Mouse (Mus musculus): Measurements from ENCODE around the gene Osbpl5.

DNA sequence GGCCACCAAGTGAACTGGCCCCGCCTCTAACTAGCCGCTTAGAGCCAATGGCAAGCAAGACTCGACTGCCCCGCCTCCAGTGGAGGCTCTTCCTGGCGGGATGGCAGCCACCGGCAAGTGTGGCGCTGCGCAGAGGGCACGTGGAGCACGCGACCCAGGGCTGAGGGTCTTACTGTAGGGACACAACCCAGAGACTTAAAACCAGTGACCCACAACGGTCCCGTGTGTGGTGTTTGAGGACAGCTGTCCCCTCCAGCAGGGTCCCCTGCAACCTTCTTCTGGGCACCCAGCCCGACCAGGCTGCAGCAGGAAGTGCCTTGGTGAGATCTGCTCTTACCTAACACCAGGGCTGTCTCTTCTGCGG lies 224 bp upstream of the Osbpl5 start:
- TF ChIP-seq CTCF (IDR thresholded peaks at IDR 0.05; ENCODE audit: low read depth) (no peak), EP300 (IDR thresholded peaks at IDR 0.05; ENCODE audit: low read depth) (no peak)

Measured in liver, embryonic 14.5 days (tissue).